Mouse (Mus musculus) retina, postnatal 1 day (tissue): ENCODE results near the gene Ambn.
"Not testable (repeated sequence)": the region's sequence is repeated elsewhere in the genome, so short reads cannot be mapped to it uniquely, and the experiment has no call there.

Source experiments
- DNase-seq: peaks from one replicate; pipeline ENCODE4 v3.0.0-alpha.2; 2012

Ambn gene

DNA sequence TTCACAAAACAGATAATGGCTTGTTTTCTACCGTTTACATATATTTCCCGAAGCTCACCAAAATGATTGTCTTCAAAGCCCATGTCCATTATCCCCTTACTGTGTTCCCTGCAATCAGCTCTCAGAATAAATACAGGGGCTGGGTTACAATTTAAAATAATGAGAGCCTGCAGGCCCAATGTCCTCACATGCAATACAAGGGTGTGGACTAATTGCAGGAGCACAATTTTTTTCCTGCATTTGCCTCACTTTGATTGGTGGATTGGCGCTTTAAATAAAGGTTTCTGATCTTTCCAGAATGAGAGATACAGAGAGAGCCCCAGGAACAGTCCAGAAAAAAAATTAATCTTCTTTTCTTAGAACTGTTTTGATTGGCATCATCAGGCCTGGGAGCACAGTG is at the start of gene Ambn:
Gene Ambn (plus strand): TSS at position 301 of the 400 bp plus-strand sequence.
- DNase-seq: no peak

- DNase-seq: no peak
Observed at GRCm38 (mm10) chr5:88420319-88421065, 35.3 kb upstream of the Ambn start.

DNA sequence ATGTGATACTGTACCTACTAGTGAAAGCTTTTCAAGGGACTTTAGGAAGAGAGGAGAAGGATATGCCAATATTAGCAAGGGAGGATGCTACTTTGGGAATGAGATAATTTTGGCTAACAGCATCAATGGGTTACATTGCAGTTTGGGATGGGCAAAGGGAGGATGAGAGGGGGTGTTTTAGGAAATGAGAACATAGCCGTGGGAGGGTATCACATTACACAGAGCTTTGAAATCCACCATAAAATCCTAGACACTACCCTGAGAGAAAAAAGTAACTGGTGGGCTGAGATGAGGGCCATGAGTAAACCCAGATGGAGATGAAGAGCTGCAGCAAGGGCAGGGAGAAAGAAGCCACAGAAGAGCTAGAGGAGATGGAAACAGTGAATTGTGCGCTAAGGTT is 30.9 kb upstream of the Ambn start:
- not testable (repeated sequence) for DNase-seq

- DNase-seq: peak; percentile 80
Observed at GRCm38 (mm10) chr5:88426753-88427152, 29.0 kb upstream of the Ambn start.

DNA sequence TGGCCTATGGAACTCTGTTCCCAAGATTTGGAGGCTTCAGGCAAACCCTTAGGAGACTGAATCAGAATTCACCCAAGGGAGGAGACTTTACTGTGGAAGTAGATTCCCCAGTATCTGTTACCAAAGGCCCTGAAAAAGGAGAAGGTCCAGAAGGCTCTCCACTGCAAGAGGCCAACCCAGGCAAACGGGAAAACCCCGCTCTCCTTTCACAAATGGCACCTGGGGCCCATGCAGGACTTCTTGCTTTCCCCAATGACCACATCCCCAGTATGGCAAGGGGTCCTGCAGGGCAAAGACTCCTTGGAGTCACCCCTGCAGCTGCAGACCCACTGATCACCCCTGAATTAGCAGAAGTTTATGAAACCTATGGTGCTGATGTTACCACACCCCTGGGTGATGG is 11.7 kb downstream of the Ambn start:
- DNase-seq: no peak

GRCm38 (mm10) chr5:88468807-88469704 is 13.3 kb downstream of the Ambn start:
- no peak for DNase-seq

DNA sequence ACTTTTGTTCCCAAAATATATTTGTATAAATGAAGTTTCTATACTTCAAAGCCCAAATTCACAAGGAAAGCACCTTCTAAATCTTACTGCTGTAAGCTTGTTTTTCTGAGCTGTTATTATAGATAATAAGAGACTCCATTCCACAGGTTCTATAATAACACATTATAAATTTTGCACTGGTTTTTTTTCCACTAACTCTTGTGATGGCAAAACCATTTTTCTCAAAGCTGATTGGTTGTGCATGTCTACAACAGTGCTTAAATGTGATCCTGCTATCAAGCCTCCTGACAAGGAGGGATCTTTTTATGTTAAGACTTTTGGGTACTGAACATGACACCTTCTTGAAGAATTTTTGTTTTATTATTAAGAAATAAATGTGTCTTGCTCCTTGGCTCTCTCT is 31.9 kb downstream of the Ambn start, which contains the start of gene Enam:
Gene Enam (plus strand): TSS at position 301 of the 400 bp plus-strand sequence.
- no peak for DNase-seq

- DNase-seq: no peak
Observed at GRCm38 (mm10) chr5:88489004-88489403, 33.2 kb downstream of the Ambn start.

DNA sequence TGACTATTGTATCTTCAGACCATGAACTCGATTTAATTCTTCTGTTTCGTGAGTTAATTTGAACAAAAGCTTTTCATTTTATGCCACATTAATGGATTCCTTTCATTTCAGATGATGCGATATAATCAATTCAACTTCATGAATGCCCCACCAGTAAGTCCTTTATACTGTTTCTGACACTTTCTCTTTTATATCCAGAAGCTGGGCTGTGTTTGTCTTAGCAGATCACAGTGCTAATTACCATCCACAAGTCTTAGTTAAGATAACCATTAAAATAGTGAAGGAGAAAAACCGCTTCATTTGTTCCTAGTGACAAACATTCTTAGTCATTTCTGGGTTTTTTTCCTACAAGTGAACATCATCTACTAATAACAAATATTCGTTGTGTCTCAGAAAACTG is 35.3 kb downstream of the Ambn start:
- DNase-seq: no peak

GRCm38 (mm10) chr5:88499781-88500180 is 44.0 kb downstream of the Ambn start:
- DNase-seq: no peak

- DNase-seq: no peak
Observed at GRCm38 (mm10) chr5:88508555-88508954, 52.8 kb downstream of the Ambn start.

DNA sequence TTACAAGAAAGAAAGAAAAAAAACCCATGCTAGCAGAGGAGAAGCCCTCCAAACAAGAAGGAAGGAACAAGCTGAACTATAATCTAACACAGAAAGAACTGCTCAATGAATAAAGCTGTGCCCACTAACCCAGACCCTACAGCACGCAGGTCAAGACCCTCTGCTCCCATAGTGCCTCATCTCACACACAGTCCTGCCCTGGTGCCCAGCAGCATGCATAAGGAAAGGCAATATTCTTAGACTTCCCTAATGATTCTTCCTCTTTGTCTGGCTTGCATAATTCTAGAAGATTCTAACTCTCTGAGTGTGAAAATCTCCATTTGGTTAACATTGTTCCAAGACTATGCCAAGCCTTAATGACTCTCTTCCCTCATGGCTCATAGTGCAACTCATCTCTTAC is 53.2 kb downstream of the Ambn start:
- no peak for DNase-seq
